Mouse (Mus musculus): Measurements from ENCODE around the gene Trmt11. TPM values are rescaled to one million over a fixed set of nuclear protein-coding genes. Genes with fewer than 3 reads are reported as not detected.
A peak's percentile ranks its signal among the peaks of the same experiment; 100 is the strongest.
"Not testable (repeated sequence)": the region's sequence is repeated elsewhere in the genome, so short reads cannot be mapped to it uniquely, and the experiment has no call there.

The Trmt11 gene
- polyA plus RNA-seq (2016; fragmentation: Nextera tagmentation; extraction: Ambion mirVana) = 24.2 and 26.3 TPM in 2 replicates

- Histone ChIP-seq H3K9me3 (no peaks in the 10 kb centered on the region), H3K27me3 (replicated peaks) (no peaks in the 10 kb centered on the region), H3K4me2 (replicated peaks) (peak within 1 kb of the TSS; percentile 76), H3K4me1 (peaks cover 8% of the 10 kb centered on the region; the same call in 1 of the 2 replicates), H3K27ac (peak within 1 kb of the TSS; percentile 47; the same call in 1 of the 2 replicates), H3K4me3 (peak within 1 kb of the TSS; percentile 80), H3K36me3 (peaks cover 11% of the 10 kb centered on the region; the same call in 1 of the 2 replicates), H3K9ac (peak within 1 kb of the TSS; percentile 84)
- peak; percentile 96 for ATAC-seq (ENCODE audit: low FRiP score, low read depth)
- WGBS = under 1% methylated on average over 26 of the region's 28 CpGs
Measured at GRCm38 (mm10) chr10:30600542-30600966, at the start of gene Trmt11. Trmt11 (minus strand) TSS chr10:30600749.

- no peaks in the 10 kb centered on the region; the same call in 1 of the 2 replicates for H3K36me3 ChIP-seq
- H3K4me3 ChIP-seq = no peak overlapping the region
- WGBS = 12% methylated on average over 2 of the region's 2 CpGs
- no peak overlapping the region for H3K9ac ChIP-seq
- H3K27me3 ChIP-seq (replicated peaks) = no peaks in the 10 kb centered on the region
- H3K9me3 ChIP-seq = no peaks in the 10 kb centered on the region
- no peaks in the 10 kb centered on the region for H3K4me1 ChIP-seq
- peak; percentile 63; the same call in 1 of the 2 replicates for ATAC-seq (ENCODE audit: low FRiP score, low read depth)
- H3K4me2 ChIP-seq (replicated peaks) = no peak overlapping the region
- H3K27ac ChIP-seq = no peak overlapping the region
Measured at GRCm38 (mm10) chr10:30647681-30648080, 47.1 kb upstream of the Trmt11 start.

- Histone ChIP-seq H3K4me3 (no peak overlapping the region), H3K27me3 (replicated peaks) (no peaks in the 10 kb centered on the region), H3K36me3 (no peaks in the 10 kb centered on the region), H3K9me3 (no peaks in the 10 kb centered on the region), H3K4me1 (no peaks in the 10 kb centered on the region), H3K4me2 (replicated peaks) (no peak overlapping the region), H3K27ac (no peak overlapping the region), H3K9ac (no peak overlapping the region)
- ATAC-seq (ENCODE audit: low FRiP score, low read depth) = no peak
- WGBS = 84% methylated on average over 3 of the region's 3 CpGs
Measured at GRCm38 (mm10) chr10:30638216-30638615, 37.7 kb upstream of the Trmt11 start.

GRCm38 (mm10) chr10:30636474-30637154, 36.1 kb upstream of the Trmt11 start:
- not testable (repeated sequence) for H3K27ac ChIP-seq; H3K4me3 ChIP-seq; H3K4me1 ChIP-seq; H3K9me3 ChIP-seq; H3K9ac ChIP-seq; ATAC-seq (ENCODE audit: low FRiP score, low read depth); H3K27me3 ChIP-seq (replicated peaks); H3K4me2 ChIP-seq (replicated peaks); H3K36me3 ChIP-seq
- WGBS = 79% methylated on average over 1 of the region's 1 CpGs

GRCm38 (mm10) chr10:30632718-30633117, 32.2 kb upstream of the Trmt11 start:
- H3K4me2 ChIP-seq (replicated peaks) = no peak overlapping the region
- no peaks in the 10 kb centered on the region for H3K27me3 ChIP-seq (replicated peaks)
- no peaks in the 10 kb centered on the region for H3K36me3 ChIP-seq
- no peaks in the 10 kb centered on the region for H3K4me1 ChIP-seq
- no peak for ATAC-seq (ENCODE audit: low FRiP score, low read depth)
- 97% methylated on average over 1 of the region's 1 CpGs for WGBS
- H3K9me3 ChIP-seq = no peaks in the 10 kb centered on the region
- H3K4me3 ChIP-seq = no peak overlapping the region
- no peak overlapping the region for H3K9ac ChIP-seq
- H3K27ac ChIP-seq = no peak overlapping the region

- Histone ChIP-seq H3K27me3 (replicated peaks) (no peaks in the 10 kb centered on the region), H3K9me3 (no peaks in the 10 kb centered on the region), H3K9ac (no peak overlapping the region), H3K27ac (no peak overlapping the region), H3K36me3 (no peaks in the 10 kb centered on the region), H3K4me3 (no peak overlapping the region), H3K4me2 (replicated peaks) (no peak overlapping the region), H3K4me1 (no peaks in the 10 kb centered on the region)
- ATAC-seq (ENCODE audit: low FRiP score, low read depth) = no peak
Measured at GRCm38 (mm10) chr10:30629977-30630376, 29.4 kb upstream of the Trmt11 start.

GRCm38 (mm10) chr10:30629513-30629912, 29.0 kb upstream of the Trmt11 start, which contains the start of gene Hint3:
Hint3 (minus strand) TSS chr10:30629632.
- no peaks in the 10 kb centered on the region for H3K9me3 ChIP-seq
- ATAC-seq (ENCODE audit: low FRiP score, low read depth) = no peak
- no peak within 1 kb of the TSS for H3K4me3 ChIP-seq
- H3K4me1 ChIP-seq = no peaks in the 10 kb centered on the region
- no peak within 1 kb of the TSS for H3K9ac ChIP-seq
- no peak within 1 kb of the TSS for H3K4me2 ChIP-seq (replicated peaks)
- no peaks in the 10 kb centered on the region for H3K36me3 ChIP-seq
- 84% methylated on average over 3 of the region's 3 CpGs for WGBS
- H3K27ac ChIP-seq = no peak within 1 kb of the TSS
- H3K27me3 ChIP-seq (replicated peaks) = no peaks in the 10 kb centered on the region

GRCm38 (mm10) chr10:30628444-30628843, 27.9 kb upstream of the Trmt11 start:
- not testable (repeated sequence) for H3K4me2 ChIP-seq (replicated peaks); H3K4me1 ChIP-seq; ATAC-seq (ENCODE audit: low FRiP score, low read depth); H3K27me3 ChIP-seq (replicated peaks); H3K4me3 ChIP-seq; H3K36me3 ChIP-seq; H3K27ac ChIP-seq; H3K9ac ChIP-seq; H3K9me3 ChIP-seq
- WGBS = 91% methylated on average over 11 of the region's 11 CpGs

GRCm38 (mm10) chr10:30627548-30627947, 27.0 kb upstream of the Trmt11 start:
- Histone ChIP-seq H3K4me1 (no peaks in the 10 kb centered on the region), H3K4me3 (no peak overlapping the region), H3K27me3 (replicated peaks) (no peaks in the 10 kb centered on the region), H3K9me3 (no peaks in the 10 kb centered on the region), H3K9ac (no peak overlapping the region), H3K4me2 (replicated peaks) (no peak overlapping the region), H3K27ac (no peak overlapping the region), H3K36me3 (no peaks in the 10 kb centered on the region)
- no peak for ATAC-seq (ENCODE audit: low FRiP score, low read depth)
- 47% methylated on average over 1 of the region's 1 CpGs for WGBS

- Histone ChIP-seq H3K4me3 (no peak overlapping the region), H3K27me3 (replicated peaks) (no peaks in the 10 kb centered on the region), H3K27ac (no peak overlapping the region), H3K9me3 (no peaks in the 10 kb centered on the region), H3K36me3 (no peaks in the 10 kb centered on the region), H3K9ac (no peak overlapping the region), H3K4me2 (replicated peaks) (no peak overlapping the region), H3K4me1 (no peaks in the 10 kb centered on the region)
- peak; percentile 81 for ATAC-seq (ENCODE audit: low FRiP score, low read depth)
- 70% methylated on average over 5 of the region's 5 CpGs for WGBS
Measured at GRCm38 (mm10) chr10:30624161-30625019, 23.8 kb upstream of the Trmt11 start.

GRCm38 (mm10) chr10:30622928-30623327, 22.4 kb upstream of the Trmt11 start:
- Histone ChIP-seq H3K9ac (no peak overlapping the region), H3K4me3 (no peak overlapping the region), H3K4me1 (no peaks in the 10 kb centered on the region), H3K27ac (no peak overlapping the region), H3K36me3 (no peaks in the 10 kb centered on the region), H3K9me3 (no peaks in the 10 kb centered on the region), H3K4me2 (replicated peaks) (no peak overlapping the region), H3K27me3 (replicated peaks) (no peaks in the 10 kb centered on the region)
- no peak for ATAC-seq (ENCODE audit: low FRiP score, low read depth)

- WGBS = 43% methylated on average over 3 of the region's 3 CpGs
- no peak overlapping the region for H3K27ac ChIP-seq
- no peak; the same call in 1 of the 2 replicates for ATAC-seq (ENCODE audit: low FRiP score, low read depth)
Measured at GRCm38 (mm10) chr10:30618918-30619210, 18.3 kb upstream of the Trmt11 start.

More at GRCm38 (mm10) chr10:30618918-30619210, 18.3 kb upstream of the Trmt11 start:
- Histone ChIP-seq H3K9me3 (no peaks in the 10 kb centered on the region), H3K27me3 (replicated peaks) (no peaks in the 10 kb centered on the region), H3K4me3 (peak overlapping the region; percentile 57), H3K9ac (no peak overlapping the region), H3K4me1 (peaks cover 5% of the 10 kb centered on the region; the same call in 1 of the 2 replicates), H3K4me2 (replicated peaks) (peak overlapping the region; percentile 68), H3K36me3 (no peaks in the 10 kb centered on the region)

Measured in neural tube, embryonic 12.5 days (tissue).